ENCODE assay signal across 7 mouse cellular contexts in the genomic region with DNA sequence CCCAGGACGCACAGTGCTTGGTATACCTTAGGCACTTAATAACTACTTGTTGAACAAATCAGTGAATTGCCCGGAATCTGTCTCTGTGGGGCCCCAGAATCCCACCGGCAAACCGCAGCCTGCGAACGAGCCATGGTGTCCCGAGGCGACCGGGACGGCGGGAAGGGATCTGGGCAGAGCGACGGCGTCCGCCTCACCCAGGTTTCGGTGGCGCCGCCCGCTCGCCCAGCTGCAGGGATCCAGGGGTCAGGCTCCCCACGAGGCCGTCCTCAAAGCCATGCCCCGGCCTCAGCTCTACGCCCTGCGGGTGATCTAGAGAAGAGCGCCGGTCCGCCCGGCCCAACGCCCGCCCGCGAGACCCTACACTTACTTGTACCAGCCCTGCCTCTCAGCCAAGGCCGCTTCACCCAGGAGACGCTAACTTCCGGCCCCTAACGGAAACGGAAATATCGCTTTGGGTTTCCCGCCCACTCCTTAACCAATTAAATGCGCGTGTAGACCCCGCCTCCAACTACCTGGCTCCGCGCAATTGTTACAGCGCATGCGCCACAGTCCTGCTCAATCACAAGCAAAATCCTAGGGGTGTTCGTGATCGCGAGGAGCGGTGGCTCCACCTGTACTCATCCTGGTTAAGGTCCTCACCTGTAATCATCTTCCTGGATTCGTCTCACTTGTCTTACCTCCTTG. TPM values are rescaled to one million over a fixed set of nuclear protein-coding genes. Genes with fewer than 3 reads are reported as not detected.
A peak's percentile ranks its signal among the peaks of the same experiment; 100 is the strongest.
DNase-seq lines count a peak whose midpoint lies in the region; ATAC-seq lines count a peak whose summit lies in the region.

A gene (minus strand): TSS at position 433 of the 687 bp plus-strand sequence.

- under 1% methylated on average over 52 of the region's 52 CpGs for WGBS in embryonic facial prominence, embryonic 12.5 days
- WGBS in limb, embryonic 11.5 days, result under 1% methylated on average over 52 of the region's 52 CpGs
- under 1% methylated on average over 52 of the region's 52 CpGs for WGBS in midbrain, embryonic 14.5 days

- peak within 1 kb of the TSS; percentile 90 for H3K9ac ChIP-seq in embryonic facial prominence, embryonic 12.5 days
- H3K9ac ChIP-seq in limb, embryonic 11.5 days (ENCODE audit: low read length), result peak within 1 kb of the TSS; percentile 91
- H3K9ac ChIP-seq in midbrain, embryonic 14.5 days (replicated peaks; ENCODE audit: low read length), result peak within 1 kb of the TSS; percentile 79

- no peaks in the 10 kb centered on the region for H3K9me3 ChIP-seq in embryonic facial prominence, embryonic 12.5 days
- no peaks in the 10 kb centered on the region for H3K9me3 ChIP-seq in limb, embryonic 11.5 days (ENCODE audit: control insufficient read depth, low read length)
- no peaks in the 10 kb centered on the region for H3K9me3 ChIP-seq in midbrain, embryonic 14.5 days (ENCODE audit: control insufficient read depth, low read length)

- peak within 1 kb of the TSS; percentile 63; the same call in 1 of the 2 replicates for H3K27ac ChIP-seq in embryonic facial prominence, embryonic 12.5 days
- peak within 1 kb of the TSS; percentile 59; the same call in 1 of the 2 replicates for H3K27ac ChIP-seq in limb, embryonic 11.5 days (replicated peaks; ENCODE audit: low read depth, low read length)
- peak within 1 kb of the TSS; percentile 70 for H3K27ac ChIP-seq in midbrain, embryonic 14.5 days (replicated peaks; ENCODE audit: low read depth, low read length)

- ATAC-seq in embryonic facial prominence, embryonic 12.5 days (ENCODE audit: insufficient number of reproducible peaks, insufficient read depth, low FRiP score, low TSS enrichment), result peak; percentile 86
- peak; percentile 93 for ATAC-seq in limb, embryonic 11.5 days (ENCODE audit: insufficient number of reproducible peaks, low FRiP score, low TSS enrichment, low read depth)
- peak; percentile 96 for ATAC-seq in midbrain, embryonic 14.5 days (ENCODE audit: low FRiP score, low TSS enrichment)

- peak within 1 kb of the TSS; percentile 84 for H3K4me2 ChIP-seq in embryonic facial prominence, embryonic 12.5 days (replicated peaks)
- H3K4me2 ChIP-seq in limb, embryonic 11.5 days (ENCODE audit: low read depth, severe bottlenecking), result peak within 1 kb of the TSS; percentile 73
- peak within 1 kb of the TSS; percentile 90 for H3K4me2 ChIP-seq in midbrain, embryonic 14.5 days (ENCODE audit: low read length)

- H3K4me1 ChIP-seq in embryonic facial prominence, embryonic 12.5 days, result peaks cover 9% of the 10 kb centered on the region
- peaks cover 8% of the 10 kb centered on the region; the same call in 1 of the 2 replicates for H3K4me1 ChIP-seq in limb, embryonic 11.5 days (ENCODE audit: control insufficient read depth, insufficient read depth, low read length)
- peaks cover 16% of the 10 kb centered on the region for H3K4me1 ChIP-seq in midbrain, embryonic 14.5 days (ENCODE audit: control insufficient read depth, insufficient read depth, low read length)

- H3K27me3 ChIP-seq in embryonic facial prominence, embryonic 12.5 days, result no peaks in the 10 kb centered on the region
- no peaks in the 10 kb centered on the region for H3K27me3 ChIP-seq in limb, embryonic 11.5 days (ENCODE audit: control insufficient read depth, insufficient read depth, low read length)
- H3K27me3 ChIP-seq in midbrain, embryonic 14.5 days (ENCODE audit: control insufficient read depth, insufficient read depth, low read length), result no peaks in the 10 kb centered on the region

- H3K36me3 ChIP-seq in embryonic facial prominence, embryonic 12.5 days, result peaks cover 24% of the 10 kb centered on the region
- H3K36me3 ChIP-seq in limb, embryonic 11.5 days (ENCODE audit: control insufficient read depth, insufficient read depth, low read length), result peaks cover 2% of the 10 kb centered on the region; the same call in 1 of the 2 replicates
- H3K36me3 ChIP-seq in midbrain, embryonic 14.5 days (ENCODE audit: control insufficient read depth, insufficient read depth, low read length), result peaks cover 19% of the 10 kb centered on the region

- peak within 1 kb of the TSS; percentile 94 for H3K4me3 ChIP-seq in embryonic facial prominence, embryonic 12.5 days
- H3K4me3 ChIP-seq in limb, embryonic 11.5 days (ENCODE audit: low read depth, low read length), result peak within 1 kb of the TSS; percentile 85
- H3K4me3 ChIP-seq in midbrain, embryonic 14.5 days (replicated peaks; ENCODE audit: low read depth, low read length), result peak within 1 kb of the TSS; percentile 87

- peak; percentile 91 for DNase-seq in adrenal gland, postnatal 25 days
- peak; percentile 99 for DNase-seq in heart, adult 11 months
- DNase-seq in kidney, adult 18-20 months, result peak; percentile 95
- peak; percentile 96 for DNase-seq in limb, embryonic 11.5 days (ENCODE audit: low spot score)
- peak; percentile 99 for DNase-seq in midbrain, embryonic 14.5 days
- DNase-seq in spleen, adult 18-20 months, result peak; percentile 85 to 89

RNA-seq across cellular contexts. Expression of the gene that starts here (rescaled TPM):
- total RNA-seq in adrenal gland, postnatal 25 days (2021), result 75.1 and 75.8 TPM in 2 replicates
- polyA plus RNA-seq in embryonic facial prominence, embryonic 12.5 days (2016; fragmentation: Nextera tagmentation; extraction: Ambion mirVana), result 185 and 200 TPM in 2 replicates
- polyA plus RNA-seq in limb, embryonic 11.5 days (2014; fragmentation: Nextera tagmentation; extraction: Ambion mirVana), result 223 and 231 TPM in 2 replicates
- 182 and 196 TPM in 2 replicates for polyA plus RNA-seq in midbrain, embryonic 14.5 days (2014; fragmentation: Nextera tagmentation; extraction: Ambion mirVana)

Comparison
In these comparisons a context has a peak if more than half of its experiments do, and no peak if none do; other contexts are left out.
1. Peak in every context shown above with its lines: DNase-seq, ATAC-seq, H3K4me3 ChIP-seq and H3K27ac ChIP-seq.